Mouse (Mus musculus) CH12F3 (cell line): ENCODE measurements at regions not wholly inside any gene's neighbourhood (a gene's known extent, or its start where the extent isn't known, plus 50 kb on each side); places are given as distances from the start of the nearest gene placed in this dataset.

Experiments used
- in situ Hi-C: fragments of 300-500 bp; cut with MboI; formaldehyde crosslinking; loops from 2 replicates; pipeline ENCODE4 v1.14.3; 2020; ENCODE audit warnings: low sequenced_read_pairs

DNA sequence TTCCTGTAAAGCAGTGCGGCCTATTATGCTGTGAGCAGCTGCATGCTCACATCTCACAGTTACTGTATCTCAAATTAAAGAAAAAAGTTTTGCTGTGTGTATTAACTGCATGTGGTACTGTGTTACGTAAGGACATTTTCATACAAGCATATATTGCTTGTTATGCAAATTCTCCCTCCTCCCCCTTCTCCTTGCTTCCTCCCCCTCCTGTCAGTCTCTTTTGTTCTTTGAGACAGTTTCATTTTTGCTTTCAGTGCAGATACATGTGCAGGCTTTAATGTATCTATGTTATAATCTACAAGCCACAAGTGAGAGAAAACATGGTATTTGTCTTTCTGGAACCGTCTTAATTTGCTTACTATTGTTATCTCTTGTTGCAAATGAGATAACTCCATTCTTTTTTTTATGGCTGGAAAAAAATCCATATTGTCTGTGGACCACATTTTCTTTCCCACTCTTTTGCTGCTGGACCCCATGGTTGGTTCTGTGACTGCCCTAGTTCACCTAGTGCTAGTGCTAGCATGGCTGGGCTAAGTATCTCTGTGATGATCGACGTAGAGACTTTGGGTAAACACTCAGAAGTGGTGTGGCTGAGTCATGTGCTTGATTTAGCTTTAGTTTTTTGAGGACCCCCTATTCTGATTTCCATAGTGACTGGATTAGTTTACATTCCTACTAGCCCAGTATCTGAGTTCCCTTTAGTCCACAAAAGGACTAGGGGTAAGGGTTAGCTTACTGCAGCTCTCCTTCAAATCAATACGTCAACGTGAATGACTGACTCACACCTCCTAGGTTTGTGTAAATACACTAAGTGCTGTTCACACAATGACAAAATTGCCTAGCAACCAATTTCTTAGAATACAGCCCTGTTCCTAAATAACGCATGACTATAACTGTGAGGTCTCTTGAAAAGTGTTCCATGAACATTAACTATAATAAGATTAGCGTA is 158.1 kb downstream of the Icos start:
- in situ Hi-C loops: loop anchor here (25.0 kb wide), 1 partner anchor 1826 kb away; no protein-coding TSS in a partner anchor

DNA sequence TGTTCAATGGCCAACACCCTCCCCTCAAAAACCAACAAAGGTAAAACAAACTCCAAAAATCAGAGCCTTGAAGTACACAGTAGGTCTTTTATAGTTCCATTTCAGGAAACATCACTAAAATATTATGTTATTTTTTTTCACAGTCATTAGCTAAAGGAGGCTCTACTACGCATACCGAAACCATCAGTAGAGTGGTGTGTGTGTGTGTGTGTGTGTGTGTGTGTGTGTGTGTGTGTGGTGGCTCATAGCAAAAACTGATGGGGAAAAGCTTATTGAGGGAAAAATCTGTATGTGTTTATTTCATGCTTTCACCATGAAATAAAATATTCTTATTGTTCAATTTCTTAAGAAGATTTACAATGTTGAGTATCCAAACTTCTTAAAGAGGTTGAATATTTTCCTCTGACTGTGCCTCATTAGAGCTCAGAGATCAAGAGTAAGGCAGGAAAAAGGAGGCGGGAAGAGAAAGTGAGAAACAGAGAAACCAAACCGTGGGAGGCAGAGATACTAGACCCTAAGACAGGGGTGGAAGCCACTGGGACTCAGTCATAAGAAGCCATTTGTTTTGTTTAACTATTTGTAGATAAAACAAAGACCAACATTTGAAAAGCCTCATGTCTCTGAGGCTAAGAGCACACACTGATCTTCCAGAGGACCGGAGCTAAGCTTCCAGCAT is 159.6 kb downstream of the Icos start:
- in situ Hi-C loops: loop anchor here (25.0 kb wide), 1 partner anchor 1825 kb away; no protein-coding TSS in a partner anchor

DNA sequence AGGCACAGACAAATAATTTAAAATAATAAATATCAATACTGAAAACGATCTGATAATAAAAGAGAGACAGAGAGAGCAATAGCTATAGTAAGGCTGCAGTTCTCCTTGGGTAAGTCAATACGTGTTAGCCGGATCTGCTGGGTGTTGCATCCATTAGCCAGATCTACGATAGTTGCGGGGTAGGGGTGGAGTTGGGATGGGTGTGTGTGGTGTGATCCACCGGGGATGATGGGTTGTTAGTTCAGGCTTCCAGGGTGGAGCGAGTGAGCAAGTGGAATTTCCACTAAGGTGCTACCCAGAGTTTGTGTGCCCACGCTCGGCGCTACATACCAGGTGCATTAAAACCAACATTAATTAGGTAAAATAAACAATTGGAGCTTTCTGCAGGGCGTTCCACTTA is 160.2 kb downstream of the Icos start:
- in situ Hi-C loops: loop anchor here (25.0 kb wide), 1 partner anchor 1824 kb away; no protein-coding TSS in a partner anchor

DNA sequence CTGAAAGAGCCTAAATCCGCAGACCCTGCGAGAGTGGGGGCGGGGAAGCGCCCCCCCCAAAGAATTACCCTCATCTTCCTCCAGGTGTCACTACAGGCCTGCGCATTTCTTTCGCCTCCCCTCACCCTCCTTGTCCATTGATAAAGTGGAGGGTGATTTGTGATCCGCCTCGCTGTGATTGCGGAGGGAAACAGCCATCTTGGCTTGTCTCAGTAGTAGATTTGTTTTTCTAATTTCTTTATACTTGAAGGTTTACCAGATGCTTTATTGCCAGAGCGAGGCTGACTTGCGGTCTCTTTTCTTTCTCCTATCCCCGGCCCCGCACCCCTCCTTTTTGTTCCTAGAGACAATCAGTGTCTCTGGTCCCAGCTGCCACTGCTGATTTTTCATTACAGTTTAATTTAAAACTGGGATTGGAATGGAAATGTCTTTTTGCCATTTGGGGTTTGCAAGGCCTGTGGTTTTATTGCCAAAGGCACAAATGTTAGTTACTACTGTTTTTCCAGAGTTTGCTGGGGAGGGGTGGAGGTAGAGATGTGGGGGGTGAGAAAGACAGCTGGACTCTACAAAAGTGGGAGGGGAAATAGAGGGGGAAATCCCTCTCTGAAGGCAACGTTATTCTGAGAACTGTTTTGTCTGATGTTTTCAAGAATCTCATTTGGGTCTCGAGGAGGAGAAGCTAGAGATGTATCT is 161.7 kb downstream of the Icos start:
- in situ Hi-C loops: loop anchor here (25.0 kb wide), 1 partner anchor 1823 kb away; no protein-coding TSS in a partner anchor

DNA sequence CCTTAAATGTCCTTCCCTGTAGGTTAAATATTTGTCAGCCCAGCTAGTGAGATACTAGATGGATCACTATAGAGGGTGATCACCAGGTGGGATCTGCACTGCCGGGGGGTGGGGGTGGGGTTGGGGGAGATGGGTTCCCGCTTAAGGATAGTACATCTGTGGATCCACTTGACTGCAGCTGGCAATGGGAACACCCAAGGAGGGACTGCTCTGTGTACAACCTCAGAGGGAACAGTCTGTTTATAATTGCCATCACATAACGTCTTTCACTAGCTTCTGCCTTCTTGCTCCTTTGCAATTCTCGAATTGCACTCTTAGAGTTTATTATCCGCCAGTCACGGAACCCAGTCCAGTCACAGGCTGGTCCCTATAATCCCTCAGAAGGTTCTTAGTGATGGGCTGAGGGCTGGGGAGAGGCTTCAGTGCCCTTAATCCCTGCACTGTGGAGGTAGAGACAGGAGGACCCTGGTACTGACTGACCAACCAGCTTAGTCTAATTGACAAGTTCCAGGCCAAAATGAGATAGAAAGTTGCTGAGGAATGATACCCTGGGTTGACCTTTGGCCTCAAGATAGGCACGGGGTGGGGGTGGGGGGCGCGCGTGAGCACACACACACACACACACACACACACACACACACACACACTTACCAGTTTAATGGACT is 162.4 kb downstream of the Icos start:
- in situ Hi-C loops: loop anchor here (25.0 kb wide), 1 partner anchor 1822 kb away; no protein-coding TSS in a partner anchor

DNA sequence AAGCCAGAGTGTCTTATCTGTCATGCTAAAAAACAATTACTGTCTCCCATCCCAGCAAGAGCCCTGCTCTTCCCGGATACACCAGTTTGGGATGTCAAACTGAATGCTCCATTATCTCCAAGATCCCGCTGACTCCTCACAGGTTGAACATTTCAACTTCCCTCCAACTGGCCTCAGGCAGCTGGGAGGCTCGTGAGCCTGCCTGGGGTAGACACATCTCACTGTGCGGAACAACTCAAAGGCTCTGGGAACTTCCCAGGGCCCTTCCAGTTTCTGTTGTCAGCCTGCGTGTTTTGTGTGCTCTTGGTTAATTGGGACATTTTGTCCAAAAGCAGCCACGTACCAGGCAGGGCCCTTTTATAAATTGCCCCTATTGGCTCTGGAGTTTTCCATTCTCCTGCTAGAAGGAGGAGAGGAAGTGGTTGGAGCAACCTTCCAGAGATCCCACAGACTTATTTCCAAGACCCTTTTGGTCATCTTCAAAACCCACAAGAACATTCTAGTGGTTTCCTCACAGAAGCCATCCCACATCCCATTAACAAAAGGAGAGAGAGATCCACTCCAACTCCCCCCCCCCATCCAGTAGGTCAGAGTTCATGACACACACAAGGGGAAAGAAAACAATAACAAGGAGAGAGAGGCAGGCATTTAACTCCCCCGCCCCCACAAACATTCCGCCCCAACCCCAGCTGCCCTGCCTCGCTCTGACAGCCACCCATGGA is 163.3 kb downstream of the Icos start:
- in situ Hi-C loops: loop anchor here (25.0 kb wide), 1 partner anchor 1821 kb away; no protein-coding TSS in a partner anchor

DNA sequence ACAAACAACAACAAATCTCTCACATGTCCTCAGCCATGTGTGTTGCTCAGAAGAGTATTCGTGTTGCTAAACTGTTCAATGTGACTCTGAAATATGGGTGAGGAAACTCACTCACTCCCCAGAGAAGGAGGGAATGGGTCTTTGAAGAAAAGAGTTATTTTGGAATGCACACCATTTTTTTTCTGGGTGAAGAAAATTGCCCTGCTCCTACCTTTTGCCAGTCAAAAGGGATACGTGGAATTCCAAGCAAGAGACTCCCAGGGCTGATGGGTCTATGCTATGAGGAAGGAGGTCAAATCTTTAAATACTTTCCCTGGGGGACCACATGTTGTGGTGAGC is 163.8 kb downstream of the Icos start:
- in situ Hi-C loops: loop anchor here (25.0 kb wide), 1 partner anchor 1821 kb away; no protein-coding TSS in a partner anchor

DNA sequence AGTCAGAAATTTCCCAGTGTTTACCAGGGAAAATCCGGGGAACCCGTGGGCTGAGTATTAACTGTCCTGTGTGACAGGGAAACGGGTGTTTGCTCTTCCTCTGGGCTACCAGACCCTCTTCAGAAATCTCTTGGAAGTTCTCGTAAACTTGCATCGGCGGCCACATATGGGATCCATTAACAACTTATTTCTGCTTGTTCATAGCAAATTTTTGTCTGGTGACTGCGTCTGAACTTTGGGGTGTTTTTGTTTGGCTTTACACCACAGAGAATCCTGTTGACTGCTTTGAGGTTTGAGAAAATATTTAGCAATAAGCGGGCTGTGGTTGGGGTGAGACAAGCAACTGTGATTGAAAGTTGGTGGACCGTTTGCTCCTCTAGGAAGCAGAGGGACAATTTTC is 164.2 kb downstream of the Icos start:
- in situ Hi-C loops: loop anchor here (25.0 kb wide), 1 partner anchor 1820 kb away; no protein-coding TSS in a partner anchor

DNA sequence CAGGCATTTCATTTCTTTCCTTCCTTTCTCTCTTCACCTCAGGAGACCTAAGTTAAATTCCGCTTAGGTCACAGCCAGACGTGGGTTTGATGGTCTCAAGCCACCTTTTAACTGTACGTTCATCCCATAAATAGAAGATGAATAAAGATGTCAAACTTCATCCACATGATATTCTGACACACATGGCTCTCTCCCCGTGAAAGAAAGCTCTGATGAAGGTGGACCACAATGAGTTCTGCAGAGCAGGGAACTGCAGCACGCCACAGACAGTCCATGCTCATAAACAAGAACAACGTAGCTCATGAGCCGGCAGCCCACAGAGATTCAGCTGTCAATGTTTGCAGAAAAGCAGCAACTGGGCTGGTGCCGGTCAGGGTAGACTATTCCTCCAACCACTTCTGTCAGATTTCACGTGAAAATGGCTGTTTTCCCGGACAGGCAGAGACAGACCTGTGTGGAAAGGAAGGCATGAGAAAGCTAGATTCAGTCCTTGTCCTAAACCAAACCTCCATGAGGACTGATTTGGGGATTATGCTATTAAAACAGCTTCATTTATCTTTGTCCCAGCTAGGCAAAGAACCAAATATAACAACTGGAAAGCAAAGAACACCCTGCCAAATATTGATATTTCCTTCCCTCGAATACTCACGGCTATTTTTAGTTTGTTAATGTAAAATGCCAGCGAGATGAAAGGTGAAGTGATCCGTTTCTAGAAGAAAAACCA is 165.5 kb downstream of the Icos start:
- in situ Hi-C loops: loop anchor here (25.0 kb wide), 1 partner anchor 1819 kb away; no protein-coding TSS in a partner anchor

DNA sequence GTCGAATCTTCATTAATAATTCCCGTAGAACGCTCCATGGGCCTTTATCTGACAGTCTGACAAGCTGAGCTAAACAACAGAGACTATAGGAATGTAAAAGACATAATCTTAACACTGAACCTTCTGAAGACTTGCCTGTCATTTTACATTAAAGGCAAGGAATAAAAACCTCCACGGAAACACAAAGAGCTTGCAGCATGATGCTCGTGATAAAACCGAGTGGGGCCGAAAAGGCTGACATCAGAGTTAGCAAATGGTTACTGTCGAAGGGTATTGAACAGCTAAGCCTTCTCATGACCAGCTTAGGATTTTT is 166.0 kb downstream of the Icos start:
- in situ Hi-C loops: loop anchor here (25.0 kb wide), 1 partner anchor 1819 kb away; no protein-coding TSS in a partner anchor

DNA sequence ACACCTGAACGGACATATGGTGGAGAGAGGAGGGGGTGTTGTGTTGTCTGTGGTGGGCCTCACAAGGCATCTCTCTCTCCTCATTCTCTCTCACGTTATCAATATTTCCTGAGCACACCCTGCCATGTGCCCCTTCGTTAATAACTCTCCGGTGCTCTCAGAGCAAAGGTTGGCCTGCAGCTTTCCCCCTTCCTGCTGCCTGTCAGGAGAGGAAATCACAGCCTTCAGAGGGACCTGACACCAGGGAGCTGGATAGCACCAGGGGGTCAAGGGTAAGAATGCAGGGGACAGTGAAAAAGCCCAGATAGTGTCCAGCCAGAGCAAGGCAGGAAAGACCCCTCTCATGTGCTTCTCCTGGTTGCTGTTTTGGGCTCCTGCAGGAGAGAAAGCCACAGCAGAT is 167.3 kb downstream of the Icos start:
- in situ Hi-C loops: loop anchor here (25.0 kb wide), 1 partner anchor 1817 kb away; no protein-coding TSS in a partner anchor

DNA sequence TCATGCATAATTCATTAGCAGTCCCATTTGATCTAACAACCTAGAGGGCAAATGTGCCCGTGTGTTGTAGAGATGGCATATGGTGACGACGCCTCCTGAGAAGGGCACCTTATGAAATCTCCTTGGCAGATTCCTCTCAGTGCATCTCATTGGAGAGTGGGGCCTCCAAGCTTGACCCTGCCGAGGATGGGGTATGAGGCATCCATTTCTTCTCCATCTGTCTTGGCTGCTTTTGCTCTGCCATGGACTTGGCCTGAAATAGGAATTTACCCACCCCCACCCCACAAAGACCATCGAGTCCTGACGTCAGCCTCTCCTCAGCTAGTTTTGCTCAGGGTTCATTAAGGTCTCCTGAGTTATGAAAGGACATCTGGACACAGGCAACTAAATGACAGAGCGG is 167.8 kb downstream of the Icos start:
- in situ Hi-C loops: loop anchor here (25.0 kb wide), 1 partner anchor 1817 kb away; no protein-coding TSS in a partner anchor

DNA sequence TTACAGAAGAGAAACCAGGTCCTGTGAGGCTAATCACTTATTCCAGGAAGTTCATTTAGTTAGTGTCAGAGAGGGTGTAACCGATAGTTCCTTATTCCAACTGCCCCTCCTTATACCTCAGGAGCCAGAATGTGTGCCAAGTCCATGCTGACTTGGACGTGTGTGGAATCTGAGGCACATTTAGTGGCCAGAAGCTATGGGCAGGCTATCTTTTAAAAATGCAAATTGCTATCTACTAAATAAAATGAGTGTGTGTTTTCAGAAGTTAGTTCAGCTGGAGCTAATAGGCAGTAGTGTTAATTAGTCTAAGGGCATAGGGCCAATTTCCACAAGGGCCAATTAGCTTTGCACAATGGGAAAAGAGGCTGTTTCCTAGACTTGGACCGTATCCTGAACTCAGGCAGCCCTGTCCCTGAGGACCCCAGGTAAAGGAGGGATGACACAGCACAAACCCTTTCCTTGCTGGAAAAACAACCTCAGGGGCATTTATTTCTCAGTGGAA is 168.5 kb downstream of the Icos start:
- in situ Hi-C loops: loop anchor here (25.0 kb wide), 1 partner anchor 1816 kb away; no protein-coding TSS in a partner anchor

DNA sequence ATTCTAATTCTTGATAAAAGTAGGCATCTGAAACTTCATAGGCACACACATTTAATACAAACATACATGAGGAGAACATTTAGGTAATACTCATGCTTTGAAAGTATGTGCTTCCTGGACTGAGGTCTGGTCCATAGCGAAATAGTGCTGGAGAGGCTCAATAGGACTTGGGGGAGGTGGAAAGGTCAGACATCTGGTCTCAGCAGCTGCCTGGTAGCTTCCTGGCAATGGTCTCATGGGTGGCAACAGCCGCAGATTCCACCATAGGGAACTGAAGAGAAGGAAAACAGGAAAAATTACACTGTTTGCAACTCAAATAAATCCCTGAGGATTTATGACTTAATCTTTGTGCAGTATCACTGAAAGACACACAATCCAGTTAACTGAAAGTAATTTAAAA is 174.0 kb downstream of the Icos start:
- in situ Hi-C loops: no loop called here

DNA sequence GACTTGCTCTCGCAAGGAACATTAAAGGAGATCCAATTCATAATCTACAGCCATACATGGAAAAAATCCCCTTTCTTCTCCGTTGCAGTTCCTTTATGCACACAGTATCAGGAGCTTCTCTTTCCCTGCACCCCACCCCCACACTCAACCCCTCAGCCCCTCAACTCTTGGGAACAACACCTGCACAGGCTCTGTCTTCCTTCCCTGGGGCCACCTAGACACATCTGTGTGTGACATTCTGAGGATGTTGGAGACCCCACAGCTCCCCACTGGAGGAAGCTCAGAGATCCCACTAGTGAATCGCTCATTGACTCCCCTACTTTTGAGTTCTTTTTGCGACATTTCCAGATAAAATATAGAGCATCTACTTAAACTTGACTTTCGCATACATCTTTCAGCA is 174.4 kb downstream of the Icos start:
- in situ Hi-C loops: no loop called here

DNA sequence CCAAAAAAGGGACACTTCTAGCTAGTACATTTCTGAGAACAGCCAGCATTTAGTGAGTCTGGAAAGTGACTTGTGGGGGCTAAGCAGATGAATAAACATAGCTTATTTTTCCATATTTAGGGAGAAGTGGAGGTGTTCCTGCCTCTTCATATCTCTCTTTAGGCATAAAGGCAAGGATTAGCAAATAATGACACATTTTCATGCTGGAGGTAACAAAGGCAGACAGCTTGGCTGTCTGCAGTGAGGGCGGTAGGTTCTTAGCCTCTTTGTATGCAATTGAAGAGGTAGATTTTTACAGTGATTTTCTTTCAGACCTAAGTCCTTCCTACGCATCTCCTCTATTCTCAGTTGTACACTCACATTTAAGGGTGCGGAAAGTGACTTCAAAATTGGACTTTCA is 176.5 kb downstream of the Icos start:
- in situ Hi-C loops: no loop called here

DNA sequence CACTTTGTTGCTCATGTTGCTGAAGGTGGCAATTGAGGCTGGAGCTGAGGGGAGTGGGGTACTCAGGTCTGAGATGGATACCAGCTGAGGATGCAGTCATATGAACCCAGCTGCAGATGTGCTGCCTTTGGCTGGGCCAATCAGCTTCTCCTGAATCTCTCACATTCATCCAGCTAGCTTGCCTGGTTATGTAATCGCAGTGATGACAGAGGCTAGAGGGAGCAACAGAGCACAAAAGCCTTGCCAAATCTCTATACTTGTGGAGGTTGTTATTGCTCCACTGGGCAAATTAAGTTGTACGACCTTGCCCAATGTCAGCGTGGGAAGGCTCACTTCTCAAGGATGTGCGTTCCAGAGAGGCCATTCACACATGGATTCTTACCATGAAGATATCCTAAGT is 179.5 kb downstream of the Icos start:
- in situ Hi-C loops: no loop called here

DNA sequence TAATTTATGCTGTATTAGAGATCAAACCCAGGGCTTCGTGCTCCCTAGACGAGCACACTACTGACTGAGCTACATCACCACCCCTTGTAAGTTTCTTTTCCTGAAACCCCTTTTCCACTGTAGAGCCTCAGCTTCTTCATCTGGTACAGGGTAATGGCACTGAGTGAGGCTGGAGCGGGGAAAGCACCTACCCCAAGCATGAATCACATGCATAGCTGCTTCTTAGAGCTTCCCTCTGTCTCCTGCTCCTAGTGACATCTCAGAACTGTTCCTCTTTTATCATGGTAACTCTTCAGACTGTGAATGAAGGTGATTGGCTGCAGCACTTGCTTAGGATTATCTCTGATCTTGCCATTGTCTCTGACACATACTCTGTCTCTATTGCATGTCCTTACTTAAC is 182.8 kb downstream of the Icos start:
- in situ Hi-C loops: no loop called here

DNA sequence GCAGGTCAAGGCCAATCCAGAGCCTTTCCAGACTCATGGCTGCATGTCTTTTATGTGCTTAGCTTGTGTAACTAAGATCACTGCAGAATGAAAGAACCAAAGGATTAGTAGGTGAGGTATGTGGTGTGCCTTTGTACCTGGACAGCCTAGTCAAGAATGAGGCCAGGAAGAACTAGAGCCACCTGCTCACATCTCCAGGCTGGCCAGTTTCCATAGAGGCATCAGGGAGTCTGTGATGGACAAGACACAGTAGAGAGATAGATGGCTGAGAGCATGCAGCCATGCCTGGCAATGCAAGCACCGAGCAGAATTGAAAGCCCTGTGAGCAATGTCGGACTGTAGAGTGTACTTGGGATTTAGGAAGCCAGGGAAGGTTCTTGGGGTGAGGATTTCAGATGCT is 186.5 kb downstream of the Icos start:
- in situ Hi-C loops: no loop called here
